Mouse (Mus musculus) forebrain, postnatal 0 days (tissue): ENCODE results near the gene Lamtor3. TPM values are rescaled to one million over a fixed set of nuclear protein-coding genes. Genes with fewer than 3 reads are reported as not detected.
A peak's percentile ranks its signal among the peaks of the same experiment; 100 is the strongest.
"Not testable (repeated sequence)": the region's sequence is repeated elsewhere in the genome, so short reads cannot be mapped to it uniquely, and the experiment has no call there.

Source experiments
- ATAC-seq: fragments of 200-750 bp; cut with Nextera tagmentation; 2 replicates; pipeline ENCODE4 v1.8.0; 2017; ENCODE audit warnings: mild to moderate bottlenecking, moderate library complexity
- DNase-seq: peaks from one replicate; pipeline ENCODE4 v3.0.0-alpha.2; 2015
- H3K27ac ChIP-seq: fragments of 300-500 bp; sonication (generic); 2 replicates; pipeline ENCODE4 v1.5.1; 2014; ENCODE audit warnings: low read depth, mild to moderate bottlenecking, antibody characterized with exemption, low read length, moderate library complexity, mixed read lengths
- H3K27me3 ChIP-seq: fragments of 300-500 bp; sonication (generic); 2 replicates; pipeline ENCODE4 v1.6.1; 2014; ENCODE audit warnings: mild to moderate bottlenecking, low read length, mixed read lengths; ENCODE audit not compliant: insufficient read depth
- H3K36me3 ChIP-seq: fragments of 300-500 bp; sonication (generic); 2 replicates; pipeline ENCODE4 v1.6.1; 2014; ENCODE audit warnings: mild to moderate bottlenecking, moderate library complexity; ENCODE audit not compliant: insufficient read depth
- H3K4me1 ChIP-seq: fragments of 300-500 bp; sonication (generic); 2 replicates; pipeline ENCODE4 v1.6.1; 2014; ENCODE audit warnings: antibody characterized with exemption; ENCODE audit not compliant: insufficient read depth
- H3K4me2 ChIP-seq: fragments of 300-500 bp; sonication (generic); 2 replicates; pipeline ENCODE4 v1.6.1; 2014; ENCODE audit warnings: low read depth, mild to moderate bottlenecking, moderate library complexity
- H3K4me3 ChIP-seq: fragments of 300-500 bp; sonication (generic); 2 replicates; pipeline ENCODE4 v1.5.1; 2014; ENCODE audit warnings: low read depth, low read length, mixed read lengths
- H3K9ac ChIP-seq: fragments of 300-500 bp; sonication (generic); 2 replicates; pipeline ENCODE4 v1.6.1; 2014; ENCODE audit warnings: mild to moderate bottlenecking
- H3K9me3 ChIP-seq: fragments of 300-500 bp; sonication (generic); 2 replicates; pipeline ENCODE4 v1.6.1; 2016; ENCODE audit warnings: low read length
- CTCF ChIP-seq: sonication (generic); IDR thresholded peaks from 2 replicates; pipeline ENCODE4 v1.5.1; 2016; ENCODE audit warnings: antibody characterized with exemption, control low read depth, low read depth
- WGBS: fragments of 180-500 bp; shearing (Covaris S2); extraction: QIAGEN DNeasy Blood & Tissue Kit; methylation state at CpG from one replicate; pipeline ENCODE4 v1.1.7; 2014; 5-methylcytosine and 5-hydroxymethylcytosine counted together
- polyA plus RNA-seq: library from polyadenylated mRNA; unstranded; fragments of >200 nt; fragmentation: Nextera tagmentation; extraction: Ambion mirVana; gene quantifications from 2 replicates; pipeline ENCODE4 v1.2.1, GENCODE M21; 2015
- total RNA-seq: library from RNA; depleted of rRNA; stranded (reverse); fragments of >200 nt; gene quantifications from 2 replicates; pipeline ENCODE4 v1.2.3, GENCODE M21; 2014

Gene Lamtor3
- total and polyA plus RNA-seq, 2 experiments from 2014 or later: 105 to 123 TPM

DNA sequence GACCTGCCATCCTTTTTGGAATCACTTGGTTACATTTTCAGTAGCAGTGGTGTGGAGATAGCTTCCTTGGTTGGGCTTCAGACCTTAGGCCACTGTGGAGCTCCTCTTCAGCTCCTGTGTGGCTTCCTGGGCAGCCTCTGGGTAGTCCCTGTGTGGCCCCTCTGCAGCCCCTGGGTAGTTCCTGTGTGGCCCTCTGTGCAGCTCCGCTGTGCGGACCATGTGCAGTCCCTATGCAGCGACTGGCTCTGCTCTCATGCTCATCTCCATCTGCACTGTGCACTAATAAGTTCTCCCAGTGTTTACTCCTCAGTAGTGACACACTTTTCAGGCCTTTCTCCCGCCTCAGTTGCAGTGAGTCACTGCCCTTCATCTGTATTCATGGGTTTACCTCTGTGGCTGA lies 26.2 kb upstream of the Lamtor3 start:
- Histone ChIP-seq H3K4me3 (no peak overlapping the region), H3K4me2 (no peak overlapping the region), H3K4me1 (no peaks in the 10 kb centered on the region), H3K27me3 (no peaks in the 10 kb centered on the region), H3K36me3 (peaks cover 24% of the 10 kb centered on the region), H3K9me3 (no peaks in the 10 kb centered on the region), H3K27ac (no peak overlapping the region), H3K9ac (no peak overlapping the region)
- no peak for DNase-seq
- no peak for ATAC-seq
- WGBS: 72% methylated on average over 4 of the region's 4 CpGs
- no peak for TF ChIP-seq CTCF

DNA sequence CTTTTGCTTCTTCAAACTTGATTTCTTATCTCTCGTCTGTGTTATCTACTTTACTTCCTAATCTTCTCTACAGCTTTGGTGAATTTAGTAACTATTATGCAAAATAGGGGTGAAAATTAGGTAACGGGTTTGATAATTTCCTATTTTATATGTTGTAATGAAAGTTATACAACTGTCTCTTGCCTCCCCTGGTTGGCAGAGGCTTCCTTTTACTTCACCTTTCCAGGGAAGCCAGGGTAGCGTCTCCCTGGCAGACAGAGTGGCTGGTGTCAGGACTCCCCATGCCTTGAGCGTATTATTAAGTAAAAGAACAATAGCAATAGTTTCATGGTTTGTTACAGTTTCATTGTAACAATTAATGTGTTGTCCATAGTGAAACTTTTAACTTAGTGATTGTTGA lies 24.5 kb upstream of the Lamtor3 start:
- WGBS: 86% methylated on average over 4 of the region's 4 CpGs
- DNase-seq: no peak
- Histone ChIP-seq H3K9ac (no peak overlapping the region), H3K27me3 (no peaks in the 10 kb centered on the region), H3K4me3 (no peak overlapping the region), H3K36me3 (peaks cover 27% of the 10 kb centered on the region), H3K27ac (no peak overlapping the region), H3K4me1 (no peaks in the 10 kb centered on the region), H3K4me2 (no peak overlapping the region), H3K9me3 (no peaks in the 10 kb centered on the region)
- ATAC-seq: no peak
- no peak for TF ChIP-seq CTCF

DNA sequence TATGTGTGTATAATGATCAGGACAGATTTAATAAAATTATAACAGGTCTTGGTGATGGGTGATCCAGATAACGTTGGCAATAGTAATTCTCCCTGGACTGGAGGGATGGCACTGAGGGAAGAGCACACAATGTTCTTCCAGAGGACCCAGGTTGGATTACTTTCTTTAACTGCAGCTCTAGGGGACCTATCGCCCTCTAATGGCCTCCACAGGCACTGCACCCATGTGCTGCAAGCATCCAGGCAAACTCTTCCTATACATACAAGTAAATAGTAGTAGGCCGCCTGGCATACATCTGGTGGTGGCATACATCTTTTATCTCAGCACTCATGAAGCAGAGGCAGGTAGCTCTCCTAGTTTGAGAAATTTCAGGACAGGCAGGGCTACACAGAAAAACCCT lies 23.1 kb upstream of the Lamtor3 start:
- peak; percentile 39 for TF ChIP-seq CTCF
- Histone ChIP-seq H3K36me3 (peaks cover 23% of the 10 kb centered on the region), H3K4me1 (no peaks in the 10 kb centered on the region), H3K9ac (no peak overlapping the region), H3K4me3 (no peak overlapping the region), H3K27ac (no peak overlapping the region), H3K27me3 (no peaks in the 10 kb centered on the region), H3K4me2 (no peak overlapping the region), H3K9me3 (no peaks in the 10 kb centered on the region)
- 94% methylated on average over 3 of the region's 3 CpGs for WGBS
- no peak for ATAC-seq
- DNase-seq: no peak

DNA sequence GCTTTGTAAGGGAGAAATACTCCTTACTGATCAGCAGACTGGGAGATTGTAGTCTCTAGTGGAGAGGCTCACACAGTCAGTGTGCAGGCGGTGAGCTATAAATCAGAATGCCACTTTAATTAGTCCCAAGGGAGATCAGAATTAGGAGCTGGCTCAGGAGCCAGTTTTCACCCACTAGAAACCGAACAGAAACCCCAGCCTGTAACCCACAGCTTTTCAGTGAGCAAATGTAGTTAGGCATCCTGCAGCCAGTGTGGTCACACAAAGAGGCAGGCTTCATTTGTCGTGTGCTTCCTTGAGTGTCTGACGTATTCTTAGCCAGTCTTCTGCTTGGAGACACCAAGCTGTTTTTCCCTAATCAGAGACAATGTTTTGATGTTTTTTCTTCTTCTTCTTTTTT lies 21.9 kb upstream of the Lamtor3 start:
- no peak for TF ChIP-seq CTCF
- Histone ChIP-seq H3K27me3 (no peaks in the 10 kb centered on the region), H3K27ac (no peak overlapping the region), H3K4me2 (no peak overlapping the region), H3K4me3 (no peak overlapping the region), H3K4me1 (no peaks in the 10 kb centered on the region), H3K36me3 (peaks cover 26% of the 10 kb centered on the region), H3K9me3 (no peaks in the 10 kb centered on the region), H3K9ac (no peak overlapping the region)
- WGBS: 82% methylated on average over 4 of the region's 4 CpGs
- DNase-seq (no peak), ATAC-seq (no peak)

DNA sequence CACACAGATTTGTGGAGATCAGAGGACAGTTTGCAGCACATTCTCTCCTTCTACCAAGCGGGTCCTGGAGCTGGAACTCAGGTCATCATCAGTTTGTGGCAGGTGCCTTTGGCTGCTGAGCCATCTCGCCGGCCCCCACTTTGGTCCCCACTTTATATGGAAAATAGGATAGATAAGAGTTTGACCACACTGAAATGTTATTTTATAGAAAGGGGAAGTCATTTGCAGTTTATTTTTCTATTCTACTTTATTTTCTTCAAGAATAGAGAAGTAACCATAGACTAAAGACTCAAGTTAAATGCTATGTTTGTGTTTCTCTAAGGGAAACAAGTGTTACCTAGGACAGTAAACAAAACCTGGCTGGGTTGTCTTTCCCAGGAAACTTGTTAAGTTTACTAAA lies 21.4 kb upstream of the Lamtor3 start:
- H3K36me3 ChIP-seq: peaks cover 26% of the 10 kb centered on the region
- H3K27ac ChIP-seq: no peak overlapping the region
- DNase-seq (no peak), ATAC-seq (no peak)
- no peak overlapping the region for H3K9ac ChIP-seq
- TF ChIP-seq CTCF: no peak
- H3K4me1 ChIP-seq: no peaks in the 10 kb centered on the region
- no peak overlapping the region for H3K4me3 ChIP-seq
- H3K27me3 ChIP-seq: no peaks in the 10 kb centered on the region
- no peaks in the 10 kb centered on the region for H3K9me3 ChIP-seq
- WGBS: 98% methylated on average over 3 of the region's 3 CpGs
- H3K4me2 ChIP-seq: no peak overlapping the region

DNA sequence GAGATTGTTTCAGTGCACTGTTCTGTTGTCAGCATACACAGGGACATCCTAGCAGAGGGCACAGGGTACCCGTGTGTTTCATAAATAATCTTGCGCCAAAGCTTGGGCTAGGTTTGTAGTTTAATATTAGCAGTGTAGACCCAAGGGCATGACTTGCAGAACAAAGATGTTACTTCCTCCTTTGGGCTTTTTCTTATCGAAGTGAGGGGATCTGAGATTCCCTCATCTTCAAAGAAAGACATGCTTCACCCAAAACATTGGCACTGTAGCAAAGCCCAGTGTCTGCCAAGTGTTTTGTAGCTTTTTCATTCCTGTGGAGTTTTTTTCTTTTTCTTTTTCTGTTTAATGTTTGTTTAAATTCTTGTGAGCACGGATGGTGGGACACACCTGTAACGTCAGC lies 20.6 kb upstream of the Lamtor3 start:
- Histone ChIP-seq H3K4me3 (no peak overlapping the region), H3K9me3 (no peaks in the 10 kb centered on the region), H3K4me2 (no peak overlapping the region), H3K27ac (no peak overlapping the region), H3K9ac (no peak overlapping the region), H3K4me1 (no peaks in the 10 kb centered on the region), H3K36me3 (peaks cover 33% of the 10 kb centered on the region), H3K27me3 (no peaks in the 10 kb centered on the region)
- TF ChIP-seq CTCF: no peak
- ATAC-seq (no peak), DNase-seq (no peak)
- 86% methylated on average over 5 of the region's 5 CpGs for WGBS

DNA sequence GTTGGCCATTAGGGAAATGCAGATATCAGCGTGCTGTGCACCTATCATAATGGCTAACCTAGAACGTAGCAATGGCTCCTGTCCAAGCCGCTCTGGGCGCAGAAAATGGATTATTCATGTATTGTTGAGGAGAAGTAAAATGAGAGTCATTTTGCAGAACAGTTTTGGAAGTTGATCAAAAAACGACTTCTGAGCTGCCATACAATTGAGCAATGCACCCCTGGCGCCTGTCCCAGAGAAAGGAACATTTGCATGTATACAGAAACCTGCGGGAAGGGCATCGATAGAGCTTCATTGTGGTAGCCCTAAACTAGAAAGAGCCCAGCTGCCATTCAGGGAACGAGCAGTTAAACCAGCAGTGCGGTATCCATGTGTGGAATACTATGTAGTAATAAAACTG lies 18.2 kb upstream of the Lamtor3 start:
- H3K4me1 ChIP-seq: no peaks in the 10 kb centered on the region

DNA sequence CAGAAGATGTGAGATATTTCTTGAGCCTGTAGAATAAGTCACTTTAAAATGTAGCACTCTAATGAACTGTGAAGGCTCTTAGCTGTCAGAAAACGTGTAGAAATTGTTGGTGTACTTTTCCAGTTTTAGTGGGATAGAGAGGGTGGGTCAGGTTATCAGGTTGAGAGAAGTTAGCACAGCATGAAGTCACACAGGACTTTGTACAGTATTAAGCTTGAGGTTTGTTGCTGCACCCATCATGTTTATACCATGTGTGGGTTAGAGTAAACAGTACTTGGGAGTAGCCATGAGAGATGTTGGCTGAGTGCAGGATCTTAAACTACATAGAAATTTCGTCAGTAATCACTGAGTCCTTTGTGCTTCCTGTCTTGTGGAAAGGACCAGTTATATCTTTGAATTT lies 5.2 kb upstream of the Lamtor3 start:
- H3K9me3 ChIP-seq: no peaks in the 10 kb centered on the region
- no peak overlapping the region for H3K4me3 ChIP-seq
- H3K27me3 ChIP-seq: no peaks in the 10 kb centered on the region
- DNase-seq: no peak
- no peak overlapping the region for H3K4me2 ChIP-seq
- no peak for TF ChIP-seq CTCF
- peaks cover 6% of the 10 kb centered on the region; the same call in 1 of the 2 replicates for H3K4me1 ChIP-seq
- H3K27ac ChIP-seq: no peak overlapping the region
- WGBS: 83% methylated on average over 2 of the region's 2 CpGs
- ATAC-seq: no peak
- peaks cover 13% of the 10 kb centered on the region for H3K36me3 ChIP-seq
- no peak overlapping the region for H3K9ac ChIP-seq

More for the DNA sequence above, 18.2 kb upstream of the Lamtor3 start:
- Histone ChIP-seq H3K9me3 (no peaks in the 10 kb centered on the region), H3K9ac (no peak overlapping the region), H3K4me3 (no peak overlapping the region), H3K36me3 (peaks cover 27% of the 10 kb centered on the region), H3K4me2 (no peak overlapping the region), H3K27ac (no peak overlapping the region), H3K27me3 (no peaks in the 10 kb centered on the region)
- no peak for TF ChIP-seq CTCF
- 34% methylated on average over 10 of the region's 10 CpGs for WGBS
- peak; percentile 58 for DNase-seq
- ATAC-seq: peak; percentile 61

DNA sequence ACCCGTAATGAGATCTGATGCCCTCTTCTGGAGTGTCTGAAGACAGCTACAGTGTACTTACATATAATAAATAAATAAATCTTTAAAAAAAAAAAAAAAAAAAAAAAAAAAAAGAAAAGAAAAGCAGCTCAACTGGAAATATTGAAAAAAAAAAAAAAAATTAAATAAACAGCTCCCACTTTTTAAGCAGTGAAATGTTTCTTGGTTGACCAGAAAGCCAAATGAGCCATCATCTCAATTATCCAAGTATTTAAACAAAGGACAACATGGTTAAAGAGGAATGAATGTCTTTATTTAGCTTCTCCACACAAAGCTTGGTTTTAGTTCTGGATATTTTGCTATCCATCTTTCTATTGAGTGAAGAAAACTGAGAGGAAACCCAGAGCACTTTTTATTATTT lies 3.7 kb upstream of the Lamtor3 start:
- H3K9me3 ChIP-seq, ATAC-seq, H3K27me3 ChIP-seq, DNase-seq, H3K4me2 ChIP-seq, H3K9ac ChIP-seq, H3K4me3 ChIP-seq, H3K27ac ChIP-seq: not testable (repeated sequence)
- H3K4me1 ChIP-seq: peaks cover 12% of the 10 kb centered on the region
- peaks cover 12% of the 10 kb centered on the region for H3K36me3 ChIP-seq
- WGBS: no CpG with 5 or more reads among the region's 1 CpGs
